Mouse (Mus musculus) heart, adult 2 months (tissue): ENCODE results near the gene Mpg.

Experiments
- CTCF ChIP-seq: fragments of 200-600 bp; IDR thresholded peaks from 2 replicates; pipeline ENCODE4 v1.8.1; 2022; ENCODE audit warnings: antibody characterized with exemption, mild to moderate bottlenecking, moderate library complexity
- EP300 ChIP-seq: fragments of 200-500 bp; IDR thresholded peaks from 2 replicates; pipeline ENCODE4 v1.6.1; 2011; ENCODE audit warnings: low read depth, low read length, control low read depth; ENCODE audit not compliant: insufficient read depth
- POLR2A ChIP-seq: fragments of 200-500 bp; IDR thresholded peaks from 2 replicates; pipeline ENCODE4 v1.6.1; 2011; ENCODE audit warnings: mild to moderate bottlenecking, low read depth, low read length, control low read depth; ENCODE audit not compliant: insufficient read depth

- TF ChIP-seq CTCF, result no peak
- TF ChIP-seq EP300, result no peak
- TF ChIP-seq POLR2A, result peak; percentile 32; the same call in 1 of the 2 replicates
These were observed 3.6 kb upstream of the Mpg start for GRCm38 (mm10) chr11:32222570-32223194.
